Mouse (Mus musculus) brain, embryonic 14.5 days (tissue): ENCODE measurements around the gene Baz1a. TPM values are rescaled to one million over a fixed set of nuclear protein-coding genes. Genes with fewer than 3 reads are reported as not detected.

ENCODE experiments used
- DNase-seq: peaks from one replicate; pipeline ENCODE4 v3.0.0-alpha.2; 2011; ENCODE audit warnings: low read depth
- CTCF ChIP-seq: fragments of 200-500 bp; IDR thresholded peaks from 2 replicates; pipeline ENCODE4 v1.5.1; 2012; ENCODE audit warnings: inconsistent platforms, mild to moderate bottlenecking, moderate library complexity, borderline replicate concordance; ENCODE audit not compliant: insufficient read depth, insufficient read length; ENCODE audit errors: extremely low read depth
- POLR2A ChIP-seq: fragments of 200-500 bp; IDR thresholded peaks from 2 replicates; pipeline ENCODE4 v1.6.1; 2012; ENCODE audit warnings: mild to moderate bottlenecking, inconsistent platforms, borderline replicate concordance; ENCODE audit not compliant: poor library complexity, insufficient read depth, insufficient read length, severe bottlenecking; ENCODE audit errors: extremely low read depth
- polyA plus RNA-seq: library from polyadenylated mRNA; depleted of rRNA; stranded (reverse); fragments of >200 nt; gene quantifications from 2 replicates; pipeline ENCODE4 v1.2.3, GENCODE M21; 2012; rRNA removed

Baz1a gene
- polyA plus RNA-seq, 1 experiment = 7.0 TPM

GRCm38 (mm10) chr12:54861991-54862605 is 152.1 kb downstream of the Baz1a start:
- DNase-seq = peak; percentile 88
- TF ChIP-seq POLR2A (0 out of 2 replicates have a peak, but pooled peaks have one; percentile 17), CTCF (no peak)

DNA sequence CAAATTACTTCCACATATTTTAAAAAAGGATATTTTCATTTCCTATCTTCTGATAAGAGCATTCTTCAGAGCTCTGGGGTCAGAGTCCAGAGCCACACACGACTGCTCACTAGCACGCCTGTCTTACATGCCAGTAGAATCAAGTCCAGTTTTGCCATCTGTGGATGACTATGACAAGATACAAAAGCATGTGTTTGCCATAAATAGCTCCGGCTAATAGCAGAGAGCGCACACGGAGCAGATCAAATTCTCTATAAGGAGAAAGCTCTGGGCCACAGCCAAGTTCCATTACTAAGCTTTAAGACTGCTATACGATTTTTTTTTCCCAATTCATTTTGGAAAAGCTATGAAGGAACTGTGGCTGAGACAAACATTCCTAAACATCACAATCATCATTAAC is 154.6 kb downstream of the Baz1a start:
- DNase-seq = peak; percentile 55
- TF ChIP-seq POLR2A (no peak), CTCF (no peak)

- TF ChIP-seq POLR2A (no peak), CTCF (no peak)
- DNase-seq = no peak
Observed at GRCm38 (mm10) chr12:54850551-54850950, 163.6 kb downstream of the Baz1a start.

- TF ChIP-seq POLR2A (no peak), CTCF (no peak)
- no peak for DNase-seq
Observed at GRCm38 (mm10) chr12:54844415-54844814, 169.7 kb downstream of the Baz1a start.

Other genes with a start within 250 kb of the Baz1a start
- gene Snx6, start 218.6 kb downstream of the Baz1a start, polyA plus RNA-seq = 81.8 and 84.4 TPM in 2 replicates
- 74.3 and 101 TPM in 2 replicates for gene Cfl2, start 151.5 kb downstream of the Baz1a start, polyA plus RNA-seq
- not detected in 2 replicates for gene Gm20403, start 27.8 kb downstream of the Baz1a start, polyA plus RNA-seq
- gene 2700097O09Rik, start 65.8 kb upstream of the Baz1a start, polyA plus RNA-seq = 25.7 and 29.6 TPM in 2 replicates
- 20.1 and 50.7 TPM in 2 replicates for gene Srp54a, start 65.9 kb upstream of the Baz1a start, polyA plus RNA-seq
- gene Fam177a, start 110.1 kb upstream of the Baz1a start, polyA plus RNA-seq = 14.7 and 23.4 TPM in 2 replicates
- gene Srp54b, start 140.8 kb upstream of the Baz1a start, polyA plus RNA-seq = 39.5 and 43.3 TPM in 2 replicates
- not detected in 2 replicates for gene 1700047I17Rik2, start 185.2 kb upstream of the Baz1a start, polyA plus RNA-seq
- gene Srp54c, start 215.8 kb upstream of the Baz1a start, polyA plus RNA-seq = 39.5 and 49.0 TPM in 2 replicates